Mouse (Mus musculus): ENCODE results near the gene Slc38a3. TPM values are rescaled to one million over a fixed set of nuclear protein-coding genes. Genes with fewer than 3 reads are reported as not detected.
A peak's percentile ranks its signal among the peaks of the same experiment; 100 is the strongest.

The Slc38a3 gene
- polyA plus RNA-seq, 1 experiment from 2014 or later = 3.9 TPM

DNA sequence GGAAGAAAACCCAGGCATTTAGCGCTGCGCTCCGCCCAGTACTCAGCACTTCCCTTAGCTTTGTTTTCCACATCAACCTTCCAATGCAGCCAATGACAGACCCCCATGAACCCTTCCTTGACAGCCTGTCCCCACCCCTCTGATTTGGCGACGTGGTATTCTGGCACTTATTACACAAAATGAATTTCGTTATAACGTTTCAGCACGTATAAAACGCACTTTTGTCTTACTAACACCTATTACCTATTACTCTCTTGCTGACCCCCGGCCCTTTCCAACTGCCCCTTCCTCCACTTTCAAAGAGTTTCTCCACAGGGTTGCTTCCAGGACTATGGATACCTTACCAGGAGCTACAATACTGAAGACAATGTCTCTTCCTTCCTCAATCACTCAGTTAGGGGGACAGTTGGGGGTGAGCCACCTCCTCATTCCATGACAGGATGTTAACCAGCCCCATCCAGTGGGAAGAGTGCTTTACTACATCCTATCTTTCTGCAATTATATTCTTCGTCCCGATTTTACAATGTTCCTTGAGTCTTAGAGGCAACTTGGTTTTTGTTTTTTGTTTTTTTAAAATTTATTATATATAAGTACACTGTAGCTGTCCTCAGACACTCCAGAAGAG is 56.3 kb downstream of the Slc38a3 start:
- DNase-seq (ENCODE audit: low spot score) = no peak
- peaks cover 46% of the 10 kb centered on the region for H3K4me1 ChIP-seq
- H3K9me3 ChIP-seq (replicated peaks) = no peaks in the 10 kb centered on the region
- no peaks in the 10 kb centered on the region; the same call in 1 of the 2 replicates for H3K27me3 ChIP-seq (ENCODE audit: low read depth, poor library complexity, severe bottlenecking)
- H3K27ac ChIP-seq = peak overlapping the region; percentile 93
- H3K36me3 ChIP-seq = peaks cover 45% of the 10 kb centered on the region
- 12% methylated on average over 12 of the region's 12 CpGs for WGBS
- H3K4me3 ChIP-seq = peak overlapping the region; percentile 55

DNA sequence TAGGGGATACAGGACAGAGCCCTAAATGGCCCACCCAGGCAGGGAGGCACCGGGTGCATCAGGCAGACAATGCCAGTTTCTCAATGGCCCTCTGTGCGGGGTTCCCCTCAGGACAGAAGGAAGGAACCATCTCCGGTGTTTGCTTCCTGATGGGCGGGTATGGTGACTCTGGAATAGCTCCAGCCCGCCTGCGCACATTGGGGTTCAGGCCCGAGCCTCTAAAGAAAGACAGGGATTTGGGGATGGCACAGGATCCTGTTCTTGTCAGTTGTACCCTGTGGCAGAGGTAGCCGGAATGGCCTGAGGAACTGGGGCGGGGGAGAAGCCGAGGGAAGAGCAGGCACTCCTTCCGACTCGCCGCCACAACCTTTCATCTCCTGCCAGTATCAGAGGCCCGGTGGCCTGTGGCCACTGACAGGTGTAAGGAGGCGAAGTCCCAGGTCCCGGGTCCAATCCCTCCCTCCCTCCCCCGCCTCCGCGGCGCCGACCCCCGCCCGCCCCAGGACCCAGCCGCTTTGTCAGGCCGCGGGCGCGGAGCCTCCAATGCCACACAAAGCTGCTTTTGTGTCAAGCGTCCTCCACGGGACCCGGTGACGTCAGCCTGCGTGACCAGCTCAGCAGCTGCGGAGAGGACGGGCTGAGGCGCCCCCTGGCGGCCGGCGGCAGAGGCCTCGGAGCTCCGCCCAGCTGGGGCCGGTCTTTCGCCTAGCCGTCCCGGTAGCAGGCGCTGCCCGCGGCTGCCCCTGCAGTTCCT is 57.0 kb downstream of the Slc38a3 start:
- Histone ChIP-seq H3K4me3 (peak overlapping the region; percentile 55), H3K9me3 (replicated peaks) (no peaks in the 10 kb centered on the region), H3K36me3 (peaks cover 38% of the 10 kb centered on the region), H3K27ac (peak overlapping the region; percentile 93), H3K27me3 (ENCODE audit: low read depth, poor library complexity, severe bottlenecking) (no peaks in the 10 kb centered on the region; the same call in 1 of the 2 replicates), H3K4me1 (peaks cover 53% of the 10 kb centered on the region)
- 9% methylated on average over 34 of the region's 48 CpGs for WGBS
- peak; percentile 100 for DNase-seq (ENCODE audit: low spot score)

DNA sequence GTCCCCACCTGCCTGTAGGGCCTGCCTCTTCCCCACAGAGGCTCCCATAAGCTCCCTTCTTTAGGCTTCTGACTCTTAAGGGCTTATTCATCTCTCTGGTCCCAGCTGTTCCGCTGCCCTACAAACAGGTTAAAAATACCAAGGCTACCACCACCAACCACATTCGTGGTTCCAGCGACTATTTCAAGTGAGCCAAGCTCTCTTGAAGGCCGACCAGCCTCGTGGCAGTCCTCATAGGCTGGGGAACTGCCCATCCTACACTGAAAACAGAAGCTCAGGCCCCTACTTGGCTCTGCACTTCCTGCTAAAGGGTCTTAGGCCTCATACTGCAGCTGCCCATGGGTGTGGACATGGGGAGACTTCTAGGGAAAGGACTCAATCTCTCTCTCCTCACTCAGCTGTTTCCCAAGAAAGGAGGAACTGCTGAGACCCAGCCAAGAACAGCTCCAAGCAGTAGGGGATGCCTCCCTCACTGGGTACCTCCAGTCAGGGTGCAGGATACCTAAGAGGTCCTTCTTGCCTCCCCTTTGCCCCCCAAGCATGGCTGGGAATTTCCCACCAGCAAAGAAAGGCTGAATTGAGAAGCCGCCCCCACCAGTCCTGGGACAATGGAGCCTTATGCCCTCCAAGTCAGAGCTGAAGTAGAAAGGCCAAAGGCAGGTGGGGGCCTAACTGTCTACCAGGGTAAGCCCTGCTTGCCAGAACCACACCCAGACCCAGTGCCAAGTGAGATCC is 57.7 kb downstream of the Slc38a3 start:
- WGBS = 84% methylated on average over 6 of the region's 6 CpGs
- Histone ChIP-seq H3K4me3 (peak overlapping the region; percentile 55), H3K27me3 (ENCODE audit: low read depth, poor library complexity, severe bottlenecking) (no peaks in the 10 kb centered on the region; the same call in 1 of the 2 replicates), H3K9me3 (replicated peaks) (no peaks in the 10 kb centered on the region), H3K27ac (peak overlapping the region; percentile 93), H3K4me1 (peaks cover 60% of the 10 kb centered on the region), H3K36me3 (peaks cover 31% of the 10 kb centered on the region)
- DNase-seq (ENCODE audit: low spot score) = no peak

DNA sequence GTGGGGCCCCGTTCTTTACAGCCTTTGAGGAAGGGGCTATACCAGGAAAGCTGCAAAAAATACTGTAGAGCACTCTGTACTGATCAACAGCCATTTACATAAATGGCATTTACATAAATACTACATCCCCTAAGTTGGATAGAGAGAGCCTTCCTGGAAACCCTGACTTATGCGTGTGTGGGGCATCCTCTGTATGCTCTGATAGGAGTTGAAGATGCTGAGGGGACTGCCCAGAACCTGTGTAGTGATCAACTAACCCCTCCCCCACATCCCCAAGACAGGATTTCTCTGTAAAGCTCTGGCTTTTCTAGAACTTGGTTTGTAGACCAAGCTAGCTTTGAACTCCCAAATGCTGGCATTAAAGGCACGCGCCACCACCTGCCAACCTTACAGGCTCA is 59.9 kb downstream of the Slc38a3 start:
- H3K4me3 ChIP-seq = no peak overlapping the region; the same call in 1 of the 2 replicates
- H3K27ac ChIP-seq = peak overlapping the region; percentile 82
- DNase-seq (ENCODE audit: low spot score) = no peak
- WGBS = 63% methylated on average over 4 of the region's 4 CpGs
- no peaks in the 10 kb centered on the region for H3K9me3 ChIP-seq (replicated peaks)
- H3K27me3 ChIP-seq (ENCODE audit: low read depth, poor library complexity, severe bottlenecking) = no peaks in the 10 kb centered on the region; the same call in 1 of the 2 replicates
- H3K4me1 ChIP-seq = peaks cover 82% of the 10 kb centered on the region
- H3K36me3 ChIP-seq = peaks cover 9% of the 10 kb centered on the region

DNA sequence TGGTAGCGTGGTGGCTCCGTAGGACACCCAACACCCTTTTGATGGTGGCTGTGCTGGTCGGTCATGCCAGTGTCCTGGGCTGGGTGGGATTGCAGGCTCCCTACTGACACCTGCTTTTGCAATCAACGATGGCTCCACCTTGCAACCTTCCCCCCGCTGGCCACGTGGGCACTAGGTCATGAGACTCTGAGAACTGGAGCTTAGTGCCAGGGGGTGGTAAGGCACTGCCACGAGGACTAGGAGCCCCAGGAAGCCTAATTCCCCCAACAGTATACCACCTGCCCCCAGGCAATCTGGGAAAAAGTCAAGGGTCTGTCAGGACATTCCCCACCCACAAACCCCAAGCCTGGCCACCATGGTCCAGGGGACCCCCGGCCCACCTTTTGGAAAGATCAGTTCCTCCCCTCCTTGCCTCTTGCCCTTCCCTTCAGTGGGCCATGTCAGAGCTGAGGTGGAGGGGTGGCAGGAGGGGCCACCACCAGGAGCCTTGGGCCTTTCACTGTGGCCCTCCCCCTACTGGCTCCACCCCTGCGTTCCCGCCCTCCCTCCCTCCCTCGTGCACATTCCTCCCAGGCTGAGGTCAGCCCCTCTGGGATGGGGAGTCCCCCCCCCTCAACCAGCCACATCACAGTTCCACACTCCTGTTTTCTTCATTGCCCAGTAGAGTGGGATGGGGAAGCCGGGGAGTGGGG is 60.4 kb downstream of the Slc38a3 start, which contains the start of gene Sema3b:
Gene Sema3b, minus strand, starts transcription at position 489 of the 692 bp plus-strand sequence.
- peak within 1 kb of the TSS; percentile 82 for H3K27ac ChIP-seq
- H3K9me3 ChIP-seq (replicated peaks) = no peaks in the 10 kb centered on the region
- peaks cover 4% of the 10 kb centered on the region for H3K36me3 ChIP-seq
- DNase-seq (ENCODE audit: low spot score) = no peak
- H3K4me1 ChIP-seq = peaks cover 88% of the 10 kb centered on the region
- peak within 1 kb of the TSS; percentile 24; the same call in 1 of the 2 replicates for H3K4me3 ChIP-seq
- WGBS = 40% methylated on average over 12 of the region's 12 CpGs
- H3K27me3 ChIP-seq (ENCODE audit: low read depth, poor library complexity, severe bottlenecking) = peaks cover 2% of the 10 kb centered on the region; the same call in 1 of the 2 replicates

DNA sequence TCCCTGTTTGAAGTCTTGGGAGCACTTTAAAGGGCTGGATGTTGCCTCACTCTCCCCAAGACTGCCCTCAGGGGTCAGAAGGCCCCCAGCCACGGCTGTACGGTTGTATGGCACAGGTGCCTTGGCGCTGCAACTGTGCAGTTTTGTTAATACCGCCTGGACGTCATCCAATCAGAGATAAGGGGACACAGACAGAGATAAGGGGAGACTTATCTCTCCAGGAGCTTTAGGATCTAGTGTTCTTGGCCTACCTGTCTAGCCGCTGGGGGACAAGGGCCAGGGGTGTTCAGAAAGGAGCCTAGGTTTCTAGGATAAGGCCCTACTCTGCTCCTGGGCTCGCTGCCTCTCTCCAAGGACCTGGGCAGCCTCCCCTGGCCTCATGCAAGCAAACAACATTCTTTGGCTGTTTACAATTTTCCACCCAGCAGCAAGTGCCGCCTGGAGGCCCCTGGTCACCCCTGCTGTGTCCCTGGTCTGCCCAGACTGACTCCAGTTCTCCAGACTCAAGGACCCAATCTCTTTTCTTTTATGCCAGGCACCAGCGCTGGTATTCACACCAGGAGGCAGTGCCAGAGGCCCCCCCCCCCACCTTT is 61.6 kb downstream of the Slc38a3 start:
- Histone ChIP-seq H3K27ac (peak overlapping the region; percentile 82), H3K36me3 (no peaks in the 10 kb centered on the region), H3K4me1 (peaks cover 91% of the 10 kb centered on the region), H3K27me3 (ENCODE audit: low read depth, poor library complexity, severe bottlenecking) (peaks cover 12% of the 10 kb centered on the region), H3K9me3 (replicated peaks) (no peaks in the 10 kb centered on the region), H3K4me3 (no peak overlapping the region; the same call in 1 of the 2 replicates)
- 59% methylated on average over 9 of the region's 9 CpGs for WGBS
- no peak for DNase-seq (ENCODE audit: low spot score)

DNA sequence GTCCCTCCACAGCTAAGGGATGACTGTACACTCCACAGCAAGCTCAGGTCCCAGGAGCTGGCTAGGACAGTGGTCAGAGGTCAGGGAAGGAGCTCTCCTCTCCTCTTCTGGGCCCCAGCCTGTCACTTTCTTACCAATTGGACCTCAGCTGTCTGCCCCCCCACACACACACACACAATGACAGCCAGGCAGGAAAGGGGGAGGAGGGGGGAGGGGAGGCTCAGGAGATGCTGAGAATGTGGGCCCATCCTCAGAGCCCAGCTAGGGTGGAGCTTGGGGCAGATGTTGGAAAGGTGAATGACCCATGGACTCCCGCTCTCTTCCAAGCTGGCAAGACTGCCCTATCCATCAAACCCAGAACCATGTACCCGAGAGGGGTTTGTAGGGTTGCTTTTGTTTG is 62.3 kb downstream of the Slc38a3 start:
- H3K4me3 ChIP-seq = peak overlapping the region; percentile 32

DNA sequence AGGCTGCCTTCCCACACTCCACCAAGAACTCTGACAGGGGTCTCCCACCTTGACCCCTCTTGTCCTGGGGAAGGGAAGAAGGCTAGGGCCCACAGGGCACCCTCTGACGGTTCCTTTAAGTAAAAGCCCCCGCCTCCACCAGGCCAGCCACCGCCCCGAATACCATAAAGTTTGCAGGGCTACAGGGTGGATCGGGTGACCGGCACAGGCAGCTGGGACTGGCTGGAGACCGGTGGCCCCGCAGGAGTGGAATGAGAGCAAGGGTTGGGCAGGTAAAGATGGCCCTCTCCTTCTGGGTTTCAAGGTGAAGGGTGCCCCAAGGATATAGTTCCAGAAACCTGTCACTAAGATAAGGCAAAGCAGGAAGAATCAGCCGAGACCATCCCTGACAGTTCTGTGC is 62.7 kb downstream of the Slc38a3 start:
- DNase-seq (ENCODE audit: low spot score) = peak; percentile 69

More for the DNA sequence above, 62.3 kb downstream of the Slc38a3 start:
- 71% methylated on average over 2 of the region's 2 CpGs for WGBS
- peaks cover 90% of the 10 kb centered on the region for H3K4me1 ChIP-seq
- peak overlapping the region; percentile 82 for H3K27ac ChIP-seq
- no peak for DNase-seq (ENCODE audit: low spot score)
- H3K27me3 ChIP-seq (ENCODE audit: low read depth, poor library complexity, severe bottlenecking) = peaks cover 12% of the 10 kb centered on the region
- no peaks in the 10 kb centered on the region for H3K36me3 ChIP-seq
- no peaks in the 10 kb centered on the region for H3K9me3 ChIP-seq (replicated peaks)

DNA sequence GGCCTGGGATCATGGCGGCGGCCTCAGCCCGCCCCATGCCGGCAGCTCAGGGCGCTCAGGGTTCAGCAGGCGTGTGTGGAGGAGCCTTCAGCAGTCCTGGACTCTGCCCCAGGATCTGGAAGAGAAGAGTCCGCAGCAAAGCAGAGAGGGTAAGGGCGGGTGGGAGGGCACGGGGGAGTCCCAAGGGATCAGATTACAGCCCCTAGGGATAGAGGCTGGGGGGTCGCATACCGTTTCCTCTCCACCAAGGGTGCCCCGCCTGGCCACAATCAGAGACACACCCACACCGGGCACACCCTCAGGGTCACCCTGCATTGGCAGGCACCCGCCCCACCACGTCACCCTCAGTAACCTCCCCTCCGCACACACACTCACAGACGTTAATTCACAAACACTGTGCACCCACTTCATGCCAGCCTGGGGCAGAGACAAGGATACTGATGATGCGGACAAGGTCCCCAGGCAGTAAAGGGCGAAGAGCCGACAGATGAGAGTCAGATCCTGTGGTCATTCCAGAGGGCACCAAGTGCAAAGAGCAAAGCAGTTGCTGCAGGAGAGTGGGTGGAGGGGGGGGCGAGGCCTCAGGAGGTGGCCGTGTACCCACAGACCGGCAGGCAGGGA is 64.2 kb downstream of the Slc38a3 start:
- H3K4me3 ChIP-seq = peak overlapping the region; percentile 33; the same call in 1 of the 2 replicates
- H3K27ac ChIP-seq = peak overlapping the region; percentile 82
- peaks cover 24% of the 10 kb centered on the region for H3K27me3 ChIP-seq (ENCODE audit: low read depth, poor library complexity, severe bottlenecking)
- no peaks in the 10 kb centered on the region for H3K9me3 ChIP-seq (replicated peaks)
- WGBS = 26% methylated on average over 23 of the region's 23 CpGs
- no peak for DNase-seq (ENCODE audit: low spot score)
- H3K36me3 ChIP-seq = no peaks in the 10 kb centered on the region
- peaks cover 84% of the 10 kb centered on the region for H3K4me1 ChIP-seq

More for the DNA sequence above, 62.7 kb downstream of the Slc38a3 start:
- Histone ChIP-seq H3K4me1 (peaks cover 90% of the 10 kb centered on the region), H3K9me3 (replicated peaks) (no peaks in the 10 kb centered on the region), H3K27ac (peak overlapping the region; percentile 82), H3K27me3 (ENCODE audit: low read depth, poor library complexity, severe bottlenecking) (peaks cover 12% of the 10 kb centered on the region), H3K36me3 (no peaks in the 10 kb centered on the region), H3K4me3 (peak overlapping the region; percentile 32)
- 6% methylated on average over 9 of the region's 9 CpGs for WGBS

DNA sequence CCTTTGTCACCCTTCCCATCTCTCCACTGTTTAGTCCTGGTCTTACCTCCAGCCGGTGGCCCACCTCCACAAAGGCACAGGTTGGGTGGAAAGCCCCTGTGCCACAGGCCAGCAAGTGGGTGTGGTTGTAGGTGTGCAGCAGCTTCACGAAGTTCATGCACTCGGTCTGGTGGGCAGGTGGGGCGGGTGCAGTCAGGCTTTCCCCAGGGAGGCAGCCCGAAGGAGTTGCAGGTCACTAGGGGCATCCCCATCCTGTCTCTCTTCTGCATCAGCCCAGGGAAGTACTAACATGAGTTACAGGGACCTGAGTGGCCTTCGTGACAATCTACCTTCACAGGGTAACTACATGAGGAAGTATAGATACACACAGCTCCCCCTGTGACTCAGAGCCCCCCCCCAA is 66.1 kb downstream of the Slc38a3 start:
- Histone ChIP-seq H3K4me1 (peaks cover 69% of the 10 kb centered on the region), H3K9me3 (replicated peaks) (no peaks in the 10 kb centered on the region), H3K27me3 (ENCODE audit: low read depth, poor library complexity, severe bottlenecking) (peaks cover 29% of the 10 kb centered on the region), H3K27ac (peak overlapping the region; percentile 82), H3K36me3 (no peaks in the 10 kb centered on the region), H3K4me3 (no peak overlapping the region)
- WGBS = 86% methylated on average over 6 of the region's 6 CpGs
- no peak for DNase-seq (ENCODE audit: low spot score)

DNA sequence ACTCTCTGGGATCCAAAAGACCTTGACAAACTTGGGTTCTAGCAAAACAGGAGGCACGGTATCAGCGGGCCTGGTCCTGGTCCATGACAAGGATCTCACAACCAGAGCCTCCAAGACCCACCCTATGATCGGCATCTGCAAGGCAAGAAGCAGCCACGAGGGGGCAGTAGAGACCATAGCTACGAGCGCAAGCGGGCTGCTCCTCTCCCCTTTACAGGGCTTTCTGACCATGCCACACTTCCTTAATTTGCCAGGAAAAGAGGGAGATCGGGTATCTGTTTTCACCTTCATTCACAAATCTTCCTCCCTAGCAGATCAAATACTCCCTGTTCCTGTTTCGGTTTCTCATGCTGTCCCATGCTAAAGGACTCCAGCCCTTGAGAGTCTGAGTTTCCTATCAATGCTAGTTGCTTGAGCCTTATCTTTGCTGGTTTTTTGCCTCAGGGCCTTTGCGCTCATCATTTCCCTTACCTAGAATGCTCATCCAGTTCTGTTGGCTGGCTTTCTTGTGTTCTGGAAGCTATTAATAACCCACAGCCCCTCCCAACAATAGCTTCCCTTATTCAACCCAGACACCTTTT is 67.2 kb downstream of the Slc38a3 start:
- peak overlapping the region; percentile 59 for H3K27ac ChIP-seq
- peaks cover 58% of the 10 kb centered on the region for H3K4me1 ChIP-seq
- DNase-seq (ENCODE audit: low spot score) = peak; percentile 97
- H3K36me3 ChIP-seq = no peaks in the 10 kb centered on the region
- no peaks in the 10 kb centered on the region for H3K9me3 ChIP-seq (replicated peaks)
- 16% methylated on average over 10 of the region's 10 CpGs for WGBS
- H3K27me3 ChIP-seq (ENCODE audit: low read depth, poor library complexity, severe bottlenecking) = peaks cover 29% of the 10 kb centered on the region
- H3K4me3 ChIP-seq = no peak overlapping the region

Measured in limb, embryonic 10.5 days (tissue).